Mouse (Mus musculus): ENCODE measurements around the gene Rps26. TPM values are rescaled to one million over a fixed set of nuclear protein-coding genes. Genes with fewer than 3 reads are reported as not detected.

Rps26 gene
- polyA plus RNA-seq (2014; fragmentation: Illumina TruSeq; extraction: RNeasy Lipid Tissue Mini Kit (QIAGEN cat#74804); ENCODE audit: low read depth, low replicate concordance): 10.0 TPM

GRCm38 (mm10) chr10:128626311-128627310 lies at the start of gene Rps26:
Gene Rps26, minus strand, starts transcription at chr10:128626747.

DNA sequence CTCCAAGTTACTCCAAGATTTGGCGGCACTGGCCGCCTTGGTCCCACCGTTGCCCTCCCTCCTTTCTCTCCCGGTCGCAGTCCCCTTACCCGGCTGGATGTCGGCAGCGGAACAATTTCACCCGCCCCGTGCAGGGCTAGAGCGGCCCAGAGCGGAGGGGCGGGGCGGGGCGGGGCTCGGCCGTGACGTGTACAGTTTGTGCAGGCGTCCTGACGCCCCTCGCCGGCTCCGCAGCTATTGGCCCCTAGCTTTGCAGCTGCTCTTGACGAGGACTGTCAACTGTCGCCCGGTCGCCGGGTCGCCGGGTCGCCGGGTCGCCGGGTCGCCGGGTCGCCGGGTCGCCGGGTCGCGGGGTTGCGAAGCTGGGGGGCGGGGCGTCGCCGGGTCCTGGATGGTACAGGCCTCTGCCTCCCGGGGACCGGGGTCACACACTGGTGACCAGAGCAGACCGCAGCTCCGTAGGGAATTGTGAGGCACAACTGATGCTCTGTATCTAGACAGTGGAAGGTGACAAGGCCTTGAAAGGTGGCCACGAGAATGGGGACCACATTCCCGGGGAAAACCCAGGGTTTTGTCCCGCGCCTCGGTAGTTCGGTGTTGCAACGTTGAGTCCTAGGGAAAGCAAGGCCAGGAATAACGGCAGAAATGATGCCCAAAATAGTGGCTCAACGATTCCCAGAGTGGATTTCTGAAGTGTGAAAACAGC lies 47.4 kb upstream of the Rps26 start, which contains the start of gene Suox:
TSS of gene Suox (minus strand) at position 311 of the 706 bp plus-strand sequence.

GRCm38 (mm10) chr10:128645111-128646011 lies 18.8 kb upstream of the Rps26 start, which contains the start of gene Ikzf4:
Gene Ikzf4, minus strand, starts transcription at chr10:128645991.

GRCm38 (mm10) chr10:128589464-128590192 lies 36.9 kb downstream of the Rps26 start, which contains the start of gene Erbb3:
Gene Erbb3, minus strand, starts transcription at chr10:128589652.

Other genes with a start within 250 kb of the Rps26 start
- 13.2 TPM for gene Ankrd52, start 249.6 kb downstream of the Rps26 start, polyA plus RNA-seq (2014; fragmentation: Illumina TruSeq; extraction: RNeasy Lipid Tissue Mini Kit (QIAGEN cat#74804); ENCODE audit: low read depth, low replicate concordance)
- gene Slc39a5, start 225.5 kb downstream of the Rps26 start, polyA plus RNA-seq (2014; fragmentation: Illumina TruSeq; extraction: RNeasy Lipid Tissue Mini Kit (QIAGEN cat#74804); ENCODE audit: low read depth, low replicate concordance): 1.5 TPM
- 19.9 TPM for gene Nabp2, start 215.3 kb downstream of the Rps26 start, polyA plus RNA-seq (2014; fragmentation: Illumina TruSeq; extraction: RNeasy Lipid Tissue Mini Kit (QIAGEN cat#74804); ENCODE audit: low read depth, low replicate concordance)
- gene Rnf41, start 215.1 kb downstream of the Rps26 start, polyA plus RNA-seq (2014; fragmentation: Illumina TruSeq; extraction: RNeasy Lipid Tissue Mini Kit (QIAGEN cat#74804); ENCODE audit: low read depth, low replicate concordance): 8.2 TPM
- 52.5 TPM for gene Smarcc2, start 167.5 kb downstream of the Rps26 start, polyA plus RNA-seq (2014; fragmentation: Illumina TruSeq; extraction: RNeasy Lipid Tissue Mini Kit (QIAGEN cat#74804); ENCODE audit: low read depth, low replicate concordance)
- 157 TPM for gene Myl6, start 132.6 kb downstream of the Rps26 start, polyA plus RNA-seq (2014; fragmentation: Illumina TruSeq; extraction: RNeasy Lipid Tissue Mini Kit (QIAGEN cat#74804); ENCODE audit: low read depth, low replicate concordance)
- not detected for gene Myl6b, start 128.1 kb downstream of the Rps26 start, polyA plus RNA-seq (2014; fragmentation: Illumina TruSeq; extraction: RNeasy Lipid Tissue Mini Kit (QIAGEN cat#74804); ENCODE audit: low read depth, low replicate concordance)
- gene Esyt1, start 100.9 kb downstream of the Rps26 start, polyA plus RNA-seq (2014; fragmentation: Illumina TruSeq; extraction: RNeasy Lipid Tissue Mini Kit (QIAGEN cat#74804); ENCODE audit: low read depth, low replicate concordance): 6.7 TPM
- 1.0 TPM for gene Zc3h10, start 79.0 kb downstream of the Rps26 start, polyA plus RNA-seq (2014; fragmentation: Illumina TruSeq; extraction: RNeasy Lipid Tissue Mini Kit (QIAGEN cat#74804); ENCODE audit: low read depth, low replicate concordance)
- 31.9 TPM for gene Rpl41, start 77.4 kb downstream of the Rps26 start, polyA plus RNA-seq (2014; fragmentation: Illumina TruSeq; extraction: RNeasy Lipid Tissue Mini Kit (QIAGEN cat#74804); ENCODE audit: low read depth, low replicate concordance)
- 83.2 TPM for gene Pa2g4, start 60.8 kb downstream of the Rps26 start, polyA plus RNA-seq (2014; fragmentation: Illumina TruSeq; extraction: RNeasy Lipid Tissue Mini Kit (QIAGEN cat#74804); ENCODE audit: low read depth, low replicate concordance)
- 177 TPM for gene Erbb3, start 37.1 kb downstream of the Rps26 start, polyA plus RNA-seq (2014; fragmentation: Illumina TruSeq; extraction: RNeasy Lipid Tissue Mini Kit (QIAGEN cat#74804); ENCODE audit: low read depth, low replicate concordance)
- 0.60 TPM for gene Ikzf4, start 19.2 kb upstream of the Rps26 start, polyA plus RNA-seq (2014; fragmentation: Illumina TruSeq; extraction: RNeasy Lipid Tissue Mini Kit (QIAGEN cat#74804); ENCODE audit: low read depth, low replicate concordance)
- 5.9 TPM for gene Suox, start 47.3 kb upstream of the Rps26 start, polyA plus RNA-seq (2014; fragmentation: Illumina TruSeq; extraction: RNeasy Lipid Tissue Mini Kit (QIAGEN cat#74804); ENCODE audit: low read depth, low replicate concordance)
- 100 TPM for gene Rab5b, start 69.5 kb upstream of the Rps26 start, polyA plus RNA-seq (2014; fragmentation: Illumina TruSeq; extraction: RNeasy Lipid Tissue Mini Kit (QIAGEN cat#74804); ENCODE audit: low read depth, low replicate concordance)
- not detected for gene Pmel, start 77.4 kb upstream of the Rps26 start, polyA plus RNA-seq (2014; fragmentation: Illumina TruSeq; extraction: RNeasy Lipid Tissue Mini Kit (QIAGEN cat#74804); ENCODE audit: low read depth, low replicate concordance)
- 21.9 TPM for gene Cdk2, start 78.3 kb upstream of the Rps26 start, polyA plus RNA-seq (2014; fragmentation: Illumina TruSeq; extraction: RNeasy Lipid Tissue Mini Kit (QIAGEN cat#74804); ENCODE audit: low read depth, low replicate concordance)
- 76.1 TPM for gene Dgka, start 118.1 kb upstream of the Rps26 start, polyA plus RNA-seq (2014; fragmentation: Illumina TruSeq; extraction: RNeasy Lipid Tissue Mini Kit (QIAGEN cat#74804); ENCODE audit: low read depth, low replicate concordance)
- gene Pym1, start 121.1 kb upstream of the Rps26 start, polyA plus RNA-seq (2014; fragmentation: Illumina TruSeq; extraction: RNeasy Lipid Tissue Mini Kit (QIAGEN cat#74804); ENCODE audit: low read depth, low replicate concordance): 0.95 TPM
- 7.0 TPM for gene Mmp19, start 164.2 kb upstream of the Rps26 start, polyA plus RNA-seq (2014; fragmentation: Illumina TruSeq; extraction: RNeasy Lipid Tissue Mini Kit (QIAGEN cat#74804); ENCODE audit: low read depth, low replicate concordance)
- 61.1 TPM for gene Dnajc14, start 177.3 kb upstream of the Rps26 start, polyA plus RNA-seq (2014; fragmentation: Illumina TruSeq; extraction: RNeasy Lipid Tissue Mini Kit (QIAGEN cat#74804); ENCODE audit: low read depth, low replicate concordance)
- 8.0 TPM for gene Tmem198b, start 177.6 kb upstream of the Rps26 start, polyA plus RNA-seq (2014; fragmentation: Illumina TruSeq; extraction: RNeasy Lipid Tissue Mini Kit (QIAGEN cat#74804); ENCODE audit: low read depth, low replicate concordance)
- gene Sarnp, start 190.6 kb upstream of the Rps26 start, polyA plus RNA-seq (2014; fragmentation: Illumina TruSeq; extraction: RNeasy Lipid Tissue Mini Kit (QIAGEN cat#74804); ENCODE audit: low read depth, low replicate concordance): 258 TPM
- 259 TPM for gene Ormdl2, start 194.9 kb upstream of the Rps26 start, polyA plus RNA-seq (2014; fragmentation: Illumina TruSeq; extraction: RNeasy Lipid Tissue Mini Kit (QIAGEN cat#74804); ENCODE audit: low read depth, low replicate concordance)